Mouse (Mus musculus) cortical plate, adult 2 months (tissue): ENCODE measurements around the gene Mink1.

Source experiments
- CTCF ChIP-seq: fragments of 200-500 bp; IDR thresholded peaks from 2 replicates; pipeline ENCODE4 v1.5.1; 2011; ENCODE audit warnings: mild to moderate bottlenecking, control low read depth, low read length; ENCODE audit not compliant: insufficient read depth; ENCODE audit errors: extremely low read depth
- POLR2A ChIP-seq: fragments of 200-500 bp; IDR thresholded peaks from 2 replicates; pipeline ENCODE4 v1.6.1; 2011; ENCODE audit warnings: mild to moderate bottlenecking, low read length, control low read depth; ENCODE audit not compliant: insufficient read depth; ENCODE audit errors: extremely low read depth

GRCm38 (mm10) chr11:70513520-70513919, 49.2 kb upstream of the Mink1 start:
- TF ChIP-seq CTCF (no peak), POLR2A (no peak)
